Mouse (Mus musculus) thymus, adult 2 months (tissue): ENCODE data around the gene 6030445D17Rik. TPM values are rescaled to one million over a fixed set of nuclear protein-coding genes. Genes with fewer than 3 reads are reported as not detected.

ENCODE experiments used
- DNase-seq: peaks from one replicate; pipeline ENCODE4 v3.0.0; 2021
- H3K27ac ChIP-seq: fragments of 200-500 bp; 2 replicates; pipeline ENCODE4 v1.5.1; 2012; ENCODE audit warnings: low read length, control low read depth; ENCODE audit not compliant: control insufficient read depth, insufficient read depth
- H3K27me3 ChIP-seq: fragments of 200-500 bp; 2 replicates; pipeline ENCODE4 v1.6.1; 2012; ENCODE audit warnings: mild to moderate bottlenecking, low read length, moderate library complexity, mixed read lengths; ENCODE audit not compliant: control insufficient read depth, insufficient read depth
- H3K36me3 ChIP-seq: fragments of 200-500 bp; 2 replicates; pipeline ENCODE4 v1.6.1; 2012; ENCODE audit warnings: mild to moderate bottlenecking, low read length, moderate library complexity; ENCODE audit not compliant: control insufficient read depth, insufficient read depth
- H3K4me1 ChIP-seq: fragments of 200-500 bp; replicated peaks from 2 replicates; pipeline ENCODE4 v1.6.1; 2012; ENCODE audit warnings: low read length; ENCODE audit not compliant: control insufficient read depth, insufficient read depth
- H3K4me3 ChIP-seq: fragments of 200-500 bp; 2 replicates; pipeline ENCODE4 v1.5.1; 2012; ENCODE audit warnings: mild to moderate bottlenecking, low read length, control low read depth, moderate library complexity; ENCODE audit not compliant: control insufficient read depth, insufficient read depth
- CTCF ChIP-seq: fragments of 200-500 bp; IDR thresholded peaks from 2 replicates; pipeline ENCODE4 v1.5.1; 2012; ENCODE audit warnings: mild to moderate bottlenecking, control low read depth, low read length, moderate library complexity, borderline replicate concordance; ENCODE audit not compliant: control insufficient read depth, poor library complexity, insufficient read depth; ENCODE audit errors: extremely low read depth
- POLR2A ChIP-seq: fragments of 200-500 bp; IDR thresholded peaks from 2 replicates; pipeline ENCODE4 v1.6.1; 2012; ENCODE audit warnings: mild to moderate bottlenecking, low read length, control low read depth, moderate library complexity; ENCODE audit not compliant: control insufficient read depth, poor library complexity, insufficient read depth; ENCODE audit errors: extremely low read depth
- WGBS: fragments of 180-500 bp; shearing (Covaris S2); methylation state at CpG from one replicate; pipeline ENCODE4 v1.1.7; 2018; 5-methylcytosine and 5-hydroxymethylcytosine counted together
- polyA plus RNA-seq: library from polyadenylated mRNA; depleted of rRNA; stranded (reverse); fragments of >200 nt; gene quantifications from 2 replicates; pipeline ENCODE4 v1.2.3, GENCODE M21; 2012

The 6030445D17Rik gene
- polyA plus RNA-seq, 1 experiment, result 0.19 TPM

DNA sequence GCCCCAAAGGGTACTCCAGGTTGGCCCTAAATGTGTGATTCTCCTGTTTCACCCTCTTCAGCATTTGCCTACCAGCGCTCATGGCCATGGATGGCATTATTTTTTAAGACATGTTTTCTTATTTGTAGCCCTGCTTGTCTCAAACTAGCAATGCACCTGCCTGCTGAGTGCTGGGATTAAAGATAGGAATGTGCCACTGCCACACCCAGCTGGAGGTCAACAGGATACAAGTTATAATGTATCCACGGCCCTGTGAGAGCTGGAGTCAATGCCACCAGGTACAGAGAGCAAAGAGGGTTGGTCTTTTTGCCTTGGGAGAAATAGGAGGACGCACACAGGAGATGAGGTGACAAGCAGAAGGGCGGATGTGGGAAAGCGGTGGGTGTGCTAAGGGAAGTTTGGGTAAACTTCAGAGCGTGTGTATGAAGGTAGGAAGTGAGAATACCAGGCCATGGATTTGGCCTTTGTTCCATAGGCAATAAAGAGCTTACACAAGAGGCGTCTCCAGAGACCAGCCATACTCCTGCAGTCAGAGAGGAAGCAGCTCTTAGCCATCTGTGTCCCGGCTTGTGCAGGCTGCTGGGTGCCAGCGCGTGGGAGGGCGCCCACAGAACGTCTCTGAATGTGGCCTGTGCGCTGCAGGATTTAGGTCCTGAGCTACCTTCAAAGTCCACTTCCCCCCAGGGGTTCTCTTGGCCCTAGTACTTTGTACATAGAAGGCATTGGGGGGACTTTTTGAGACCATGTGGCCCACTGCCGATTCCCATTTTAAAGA, 6.7 kb downstream of the 6030445D17Rik start:
- Histone ChIP-seq H3K27ac (no peak overlapping the region), H3K27me3 (peaks cover 6% of the 10 kb centered on the region; the same call in 1 of the 2 replicates), H3K36me3 (no peaks in the 10 kb centered on the region), H3K4me3 (no peak overlapping the region), H3K4me1 (peaks cover 6% of the 10 kb centered on the region; the same call in 1 of the 2 replicates)
- DNase-seq, result peak; percentile 7
- no peak for TF ChIP-seq POLR2A
- TF ChIP-seq CTCF, result no peak
- WGBS, result 67% methylated on average over 14 of the region's 14 CpGs

DNA sequence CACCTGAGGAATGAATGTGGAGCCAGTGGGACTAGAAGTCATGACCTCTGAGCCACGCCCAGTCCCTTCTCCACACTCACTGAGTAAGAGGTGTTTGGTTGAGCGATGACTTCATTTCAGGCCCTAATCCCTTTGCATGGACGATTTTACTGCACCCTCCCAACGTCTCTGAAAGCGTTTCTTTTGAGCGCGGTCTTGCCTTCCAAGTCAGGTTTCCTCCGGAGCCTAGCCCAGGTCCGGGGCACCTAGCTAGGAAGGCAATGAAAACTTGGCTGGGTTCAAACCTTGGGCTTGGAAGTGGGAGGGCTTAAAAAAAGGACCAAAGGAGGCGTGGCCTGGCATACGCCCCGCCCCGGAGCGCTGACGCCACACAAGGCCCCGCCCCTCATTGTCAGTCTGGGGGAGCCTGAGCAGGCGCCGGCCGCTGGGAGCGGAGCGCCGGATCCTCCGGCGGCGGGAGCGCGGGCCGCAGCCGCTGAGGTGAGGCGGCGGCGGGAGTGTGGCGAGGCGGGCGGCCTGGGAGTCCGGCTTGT, 7.4 kb downstream of the 6030445D17Rik start, which contains the start of gene Luzp1:
TSS of gene Luzp1 (plus strand) at position 391 of the 533 bp plus-strand sequence.
- 5% methylated on average over 36 of the region's 36 CpGs for WGBS

DNA sequence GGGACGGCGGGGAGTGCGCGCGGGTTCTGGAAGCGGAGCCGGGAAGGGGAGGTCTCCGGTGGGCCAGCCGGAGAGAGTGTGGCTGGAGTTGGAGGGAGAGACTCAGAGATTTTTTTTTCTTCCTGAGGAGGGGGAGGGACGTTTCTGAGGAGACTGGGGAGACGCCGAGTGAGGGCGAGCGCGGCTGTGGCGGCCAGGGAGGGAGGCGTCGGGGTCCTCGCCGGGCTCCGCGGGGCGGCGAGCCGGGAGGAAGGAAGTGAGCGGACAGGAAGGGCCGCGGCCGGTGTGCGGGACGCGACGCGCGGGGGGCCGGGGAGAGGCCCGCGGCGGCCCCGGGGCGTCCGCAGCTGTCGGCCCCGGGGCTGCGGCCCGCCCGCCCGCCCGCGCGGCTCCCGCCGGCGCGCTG, 7.9 kb downstream of the 6030445D17Rik start:
- H3K4me3 ChIP-seq, result peak overlapping the region; percentile 55
- WGBS, result 1% methylated on average over 51 of the region's 55 CpGs
- no peaks in the 10 kb centered on the region for H3K36me3 ChIP-seq
- TF ChIP-seq POLR2A (no peak), CTCF (no peak)
- peaks cover 6% of the 10 kb centered on the region; the same call in 1 of the 2 replicates for H3K4me1 ChIP-seq
- no peak for DNase-seq
- H3K27ac ChIP-seq, result no peak overlapping the region
- H3K27me3 ChIP-seq, result peaks cover 6% of the 10 kb centered on the region; the same call in 1 of the 2 replicates

More for the DNA sequence above, 7.4 kb downstream of the 6030445D17Rik start, which contains the start of gene Luzp1:
- Histone ChIP-seq H3K4me3 (peak within 1 kb of the TSS; percentile 55), H3K27ac (no peak within 1 kb of the TSS), H3K27me3 (peaks cover 6% of the 10 kb centered on the region; the same call in 1 of the 2 replicates), H3K4me1 (peaks cover 6% of the 10 kb centered on the region; the same call in 1 of the 2 replicates), H3K36me3 (no peaks in the 10 kb centered on the region)
- DNase-seq, result peak; percentile 89
- TF ChIP-seq CTCF, result no peak
- TF ChIP-seq POLR2A, result peak; percentile 60; the same call in 1 of the 2 replicates

DNA sequence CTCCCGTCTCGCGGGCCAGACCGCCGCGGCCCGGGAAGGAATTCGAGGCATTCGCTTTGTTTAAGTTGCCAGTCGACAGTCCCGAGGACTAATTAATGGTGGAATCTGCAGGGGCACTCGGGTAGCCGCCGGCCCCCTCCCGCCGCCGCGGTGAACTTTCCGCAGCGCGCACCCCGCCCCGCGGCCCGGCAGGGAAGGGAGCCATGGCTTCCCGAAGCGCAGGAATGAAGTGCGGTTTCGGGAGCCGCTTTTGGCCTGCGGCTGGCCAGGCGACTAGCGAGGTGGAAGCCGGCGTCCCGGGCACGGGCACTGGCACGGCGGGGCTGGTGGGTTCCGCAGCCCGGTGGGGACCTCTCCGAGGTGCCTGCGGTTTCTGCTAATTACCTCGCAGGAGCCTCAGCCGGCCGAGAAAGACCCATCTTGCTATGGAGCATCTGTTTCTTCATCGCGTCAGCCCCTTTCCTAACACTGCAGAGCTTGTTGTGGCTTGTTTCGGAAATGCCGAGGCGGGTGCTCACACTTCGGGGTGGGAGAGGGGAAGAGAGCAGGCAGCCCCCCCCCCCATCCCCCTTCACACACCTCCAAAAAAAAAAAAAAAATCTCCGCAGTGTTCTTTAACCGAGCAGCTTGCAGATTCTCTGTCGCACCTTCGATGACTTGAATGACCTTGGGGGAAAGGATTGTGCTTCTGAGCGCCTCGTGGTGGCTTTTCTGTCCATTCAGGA, 8.5 kb downstream of the 6030445D17Rik start:
- no peak overlapping the region for H3K27ac ChIP-seq
- H3K4me1 ChIP-seq, result peaks cover 6% of the 10 kb centered on the region; the same call in 1 of the 2 replicates
- under 1% methylated on average over 58 of the region's 58 CpGs for WGBS
- H3K4me3 ChIP-seq, result peak overlapping the region; percentile 55
- DNase-seq, result peak; percentile 24
- TF ChIP-seq CTCF, result 0 out of 2 replicates have a peak, but pooled peaks have one; percentile 7
- no peak for TF ChIP-seq POLR2A
- peaks cover 6% of the 10 kb centered on the region; the same call in 1 of the 2 replicates for H3K27me3 ChIP-seq
- no peaks in the 10 kb centered on the region for H3K36me3 ChIP-seq

- Histone ChIP-seq H3K4me3 (no peak overlapping the region), H3K27me3 (no peaks in the 10 kb centered on the region), H3K27ac (no peak overlapping the region), H3K4me1 (no peaks in the 10 kb centered on the region), H3K36me3 (no peaks in the 10 kb centered on the region)
- TF ChIP-seq POLR2A, result no peak
- TF ChIP-seq CTCF, result no peak
- no peak for DNase-seq
- 95% methylated on average over 1 of the region's 1 CpGs for WGBS
These were observed 14.6 kb downstream of the 6030445D17Rik start for GRCm38 (mm10) chr4:136476692-136477091.

- Histone ChIP-seq H3K27me3 (no peaks in the 10 kb centered on the region), H3K4me1 (no peaks in the 10 kb centered on the region), H3K4me3 (no peak overlapping the region), H3K36me3 (no peaks in the 10 kb centered on the region), H3K27ac (no peak overlapping the region)
- WGBS, result 91% methylated on average over 2 of the region's 2 CpGs
- DNase-seq, result no peak
- TF ChIP-seq CTCF (no peak), POLR2A (no peak)
These were observed 24.5 kb downstream of the 6030445D17Rik start for GRCm38 (mm10) chr4:136486549-136486948.
